Mouse (Mus musculus) liver (tissue): ENCODE results near the gene Itpripl1.
"Not testable (repeated sequence)": the region's sequence is repeated elsewhere in the genome, so short reads cannot be mapped to it uniquely, and the experiment has no call there.

ENCODE experiments used
- DNase-seq: peaks from one replicate; pipeline ENCODE4 v3.0.0-alpha.2; 2020; ENCODE audit warnings: mixed read lengths

The Itpripl1 gene

DNA sequence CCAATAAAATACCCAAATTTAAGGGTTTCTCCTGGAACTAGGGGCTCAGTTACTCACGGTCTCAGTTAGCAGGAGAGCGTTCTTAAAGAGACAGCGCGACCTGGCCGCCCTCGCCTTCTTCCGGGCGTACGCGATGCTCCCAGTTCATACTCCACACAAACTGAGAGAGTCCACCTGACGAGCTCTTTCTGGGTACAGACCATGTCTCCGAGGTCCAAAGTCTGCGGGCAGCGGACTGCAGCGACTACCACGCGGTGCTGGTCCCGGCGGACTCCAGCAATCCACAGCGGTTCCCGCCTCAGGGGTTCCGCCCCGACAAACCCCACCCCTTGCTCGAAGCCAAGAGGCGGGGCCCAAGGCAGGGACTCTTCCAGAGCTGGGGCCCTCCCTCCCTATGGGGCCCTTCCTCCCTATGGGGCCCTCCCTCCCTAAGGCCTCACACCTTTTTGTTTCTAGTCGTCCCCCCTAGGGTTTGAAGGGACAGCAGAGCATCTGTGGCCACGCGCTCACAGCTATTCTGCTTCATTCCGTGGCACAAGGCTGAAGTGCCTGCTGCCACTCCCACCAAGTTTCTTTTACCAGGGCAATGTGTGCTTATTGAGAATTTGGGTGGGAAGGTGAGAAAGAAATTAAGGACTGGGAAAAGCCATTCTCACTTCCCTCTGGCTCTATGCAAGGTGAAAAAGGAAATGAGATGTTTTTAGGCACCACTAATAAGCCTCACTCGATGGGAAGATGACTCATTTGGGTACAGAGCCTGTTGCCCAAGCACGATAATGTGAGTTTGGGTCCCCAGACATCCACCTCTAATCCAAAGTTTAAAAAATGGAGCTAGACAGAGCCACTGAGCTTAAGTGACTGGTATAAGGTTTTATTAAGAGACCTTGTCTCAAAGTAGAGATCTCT lies at the start of gene Itpripl1:
Gene Itpripl1 (minus strand): TSS at position 285 of the 906 bp plus-strand sequence.
- peak; percentile 96 for DNase-seq

DNA sequence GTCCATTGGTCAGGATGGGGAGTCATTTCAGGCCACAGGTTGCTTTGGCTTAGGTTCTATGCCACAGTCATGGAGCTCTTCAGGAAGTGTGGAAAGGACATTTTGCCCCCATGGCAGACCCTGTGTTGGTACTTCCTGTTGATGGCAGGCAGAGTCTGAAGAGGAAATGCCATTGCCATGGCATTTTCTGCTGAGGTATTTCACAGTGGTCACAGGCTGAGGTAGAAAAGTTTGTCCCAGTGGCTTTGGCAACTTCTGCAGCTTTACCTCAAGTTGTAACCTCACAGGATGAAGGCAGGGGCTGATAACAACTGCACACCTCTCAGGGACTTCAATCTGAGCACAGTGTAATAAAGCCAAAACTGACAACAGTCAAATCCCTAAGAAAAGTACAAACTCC lies 46.3 kb upstream of the Itpripl1 start:
- DNase-seq: no peak

DNA sequence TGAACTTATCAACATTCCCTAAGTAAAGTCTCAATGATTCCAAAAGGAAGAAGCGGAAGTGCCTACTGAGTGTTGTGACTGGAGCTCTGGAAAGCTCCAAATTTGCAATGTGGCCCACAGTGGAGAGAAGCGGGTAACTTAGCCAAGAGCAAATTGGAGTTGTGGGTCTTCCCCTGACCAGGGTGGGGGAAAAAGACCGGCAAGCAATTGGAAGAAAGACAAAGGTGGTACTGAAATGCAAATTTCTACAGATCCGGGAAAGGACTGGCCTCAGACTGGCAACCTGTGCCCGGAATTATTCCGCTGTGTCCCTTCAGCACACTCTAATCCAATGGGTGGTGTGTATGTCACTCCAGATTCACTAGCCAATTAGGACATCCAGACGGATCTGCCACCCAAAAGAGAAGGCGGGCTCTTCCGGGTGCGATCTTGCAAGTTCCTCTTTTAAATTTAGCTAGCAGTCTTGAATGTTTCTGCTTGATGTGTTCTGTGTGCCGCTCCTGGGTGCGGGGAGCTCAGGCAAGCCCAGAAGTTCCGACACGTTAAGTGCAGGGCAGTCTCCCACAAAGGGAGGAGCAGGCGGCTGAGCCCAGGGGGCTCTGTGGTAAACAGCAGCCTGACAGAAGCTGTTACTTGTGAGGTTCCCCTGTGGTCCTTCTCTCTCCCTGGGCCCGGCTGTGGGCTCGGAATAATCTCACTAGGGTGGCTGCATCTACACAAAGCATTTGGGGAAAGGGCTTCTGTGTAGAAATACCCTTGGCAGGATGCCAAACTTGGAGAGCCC lies 39.5 kb upstream of the Itpripl1 start:
- DNase-seq: peak; percentile 80

- DNase-seq: not testable (repeated sequence)
Observed at GRCm38 (mm10) chr2:127166261-127166660, 23.0 kb upstream of the Itpripl1 start.

- no peak for DNase-seq
Observed at GRCm38 (mm10) chr2:127165675-127166074, 22.4 kb upstream of the Itpripl1 start.

DNA sequence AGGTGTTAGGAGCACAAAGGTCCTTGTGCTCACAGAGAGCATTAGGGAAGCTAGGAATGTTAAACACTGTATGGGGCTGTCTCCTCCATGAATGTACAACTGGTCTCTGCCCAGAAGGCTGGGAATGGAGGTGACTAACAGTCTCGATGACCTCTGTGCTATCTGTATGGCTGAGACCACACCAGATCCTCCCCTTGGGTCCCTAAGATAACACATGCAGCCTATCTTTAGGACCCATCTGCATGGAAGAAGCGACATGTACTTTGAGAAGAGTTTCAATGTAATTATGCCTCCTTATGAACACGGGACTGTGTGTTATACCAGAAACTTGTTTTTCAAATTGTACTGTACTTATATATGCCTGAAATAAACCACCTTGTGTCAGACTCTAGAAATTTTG lies 2.5 kb upstream of the Itpripl1 start:
- DNase-seq: peak; percentile 32

DNA sequence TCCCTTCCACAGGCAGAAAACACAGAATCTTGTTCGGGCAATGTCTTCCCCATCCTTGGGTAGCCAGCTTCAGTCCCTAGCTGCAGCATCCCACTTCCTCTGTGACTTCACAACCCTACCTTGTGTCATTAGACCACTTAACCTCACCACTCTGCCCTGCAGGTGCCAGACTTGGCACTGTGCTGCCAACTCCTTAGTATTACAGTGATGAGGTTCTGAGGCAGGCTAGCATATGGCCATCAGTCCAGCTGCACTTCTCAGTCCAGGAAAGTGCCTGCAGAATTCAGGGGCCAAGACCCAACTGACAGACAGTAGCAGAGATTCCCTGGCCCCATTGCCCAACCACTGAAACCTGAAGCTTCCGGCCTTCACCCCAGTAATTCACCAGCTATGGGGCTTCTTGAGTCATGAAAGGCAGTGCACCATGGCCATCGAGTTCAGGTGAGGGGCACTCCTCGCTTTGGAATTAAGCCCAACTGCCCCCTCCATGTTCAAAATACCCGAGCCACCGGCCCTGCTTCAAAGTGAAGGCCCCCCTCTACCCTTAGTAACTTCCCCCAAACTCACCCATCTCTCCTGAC lies 575 bp downstream of the Itpripl1 start:
- no peak for DNase-seq

DNA sequence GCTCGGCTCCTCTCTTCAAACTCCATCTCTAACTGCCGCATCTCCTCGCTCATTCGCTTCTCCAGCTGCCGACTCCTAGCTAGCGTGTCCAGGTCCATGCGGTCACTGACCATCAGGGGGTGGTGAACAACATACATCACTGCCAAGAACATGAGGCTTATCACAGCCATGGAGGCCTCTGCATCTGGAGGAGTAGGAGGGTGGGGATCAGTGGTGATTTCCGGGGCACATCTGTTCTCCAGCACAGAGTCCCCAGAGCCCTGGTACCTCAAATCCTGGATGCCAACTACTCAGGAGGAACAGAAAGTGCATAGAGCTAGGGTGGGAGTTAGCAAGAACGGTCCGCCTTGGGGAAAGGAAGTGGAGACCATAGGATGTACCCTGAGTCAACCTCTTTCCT lies 1.2 kb downstream of the Itpripl1 start:
- peak; percentile 58 for DNase-seq

DNA sequence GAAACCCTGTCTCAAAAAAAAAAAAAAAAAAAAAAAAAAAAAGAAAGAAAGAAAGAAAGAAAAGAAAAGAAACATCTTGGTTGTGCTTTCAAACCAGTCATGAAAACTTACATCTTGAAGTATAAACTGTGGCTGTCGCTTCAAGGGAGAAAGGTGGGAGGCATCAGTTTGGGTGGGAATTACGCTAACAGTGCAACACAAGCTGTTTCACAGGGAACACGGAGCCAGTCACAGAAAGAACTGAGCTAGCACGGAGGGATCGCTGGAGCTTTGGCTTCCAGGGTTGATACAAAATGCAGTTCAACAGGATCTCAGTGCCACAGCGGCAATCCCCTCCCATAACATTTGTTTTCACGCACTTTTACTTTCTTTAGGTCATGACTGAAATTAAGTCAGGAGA lies 3.2 kb downstream of the Itpripl1 start:
- no peak for DNase-seq

DNA sequence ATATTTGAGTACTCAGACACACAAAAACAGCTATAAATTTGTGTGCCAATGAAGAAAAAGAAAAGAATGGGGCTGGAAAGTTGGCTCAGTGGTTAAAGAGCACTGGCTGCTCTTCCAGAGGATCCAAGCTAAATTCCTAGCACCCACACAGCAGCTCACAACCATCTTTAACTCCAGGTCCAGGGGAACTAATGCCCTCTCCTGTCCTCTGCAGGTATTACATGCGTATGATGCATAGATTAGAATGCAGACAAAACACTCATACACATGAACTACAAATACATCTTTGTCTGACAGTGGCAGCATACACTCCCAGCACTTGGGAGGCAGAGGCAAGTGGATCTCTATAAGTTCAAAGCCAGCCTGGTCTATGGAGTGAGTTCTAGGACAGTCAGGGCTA lies 3.6 kb downstream of the Itpripl1 start:
- DNase-seq: no peak

GRCm38 (mm10) chr2:127139094-127139493 lies 4.1 kb downstream of the Itpripl1 start:
- DNase-seq: no peak

DNA sequence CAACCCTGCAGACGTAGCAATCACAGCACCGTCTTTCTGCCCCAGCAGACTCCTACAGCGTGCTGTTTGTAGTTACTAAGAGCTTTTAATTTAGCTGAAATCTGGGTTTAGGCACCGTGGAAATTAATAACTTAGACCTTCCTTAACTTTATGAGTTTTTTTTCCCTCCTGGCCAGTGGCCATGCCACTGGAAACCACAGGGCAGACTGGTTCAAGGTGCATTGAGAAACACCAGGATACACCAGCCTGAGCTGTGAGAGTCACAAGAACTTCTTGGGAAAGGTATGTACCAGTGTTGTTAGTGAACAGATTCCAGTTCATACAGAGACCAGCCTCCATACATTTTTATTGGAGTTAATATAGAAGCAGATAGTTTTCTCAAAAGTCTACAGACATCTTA lies 4.8 kb downstream of the Itpripl1 start:
- no peak for DNase-seq

- no peak for DNase-seq
Observed at GRCm38 (mm10) chr2:127137838-127138420, 5.3 kb downstream of the Itpripl1 start.

GRCm38 (mm10) chr2:127136979-127137378 lies 6.3 kb downstream of the Itpripl1 start:
- peak; percentile 44 for DNase-seq

DNA sequence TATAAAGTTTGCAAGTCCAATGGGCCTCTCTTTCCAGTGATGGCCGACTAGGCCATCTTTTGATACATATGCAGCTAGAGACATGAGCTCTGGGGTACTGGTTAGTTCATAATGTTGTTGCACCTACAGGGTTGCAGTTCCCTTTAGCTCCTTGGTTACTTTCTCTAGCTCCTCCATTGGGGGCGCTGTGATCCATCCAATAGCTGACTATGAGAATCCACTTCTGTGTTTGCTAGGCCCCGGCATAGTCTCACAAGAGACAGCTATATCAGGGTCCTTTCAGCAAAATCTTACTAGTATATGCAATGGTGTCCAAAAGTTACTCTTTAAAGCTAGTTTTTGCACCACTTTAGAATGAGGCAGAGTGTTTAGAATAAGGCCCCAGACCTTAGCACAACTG lies 8.0 kb downstream of the Itpripl1 start:
- DNase-seq: not testable (repeated sequence)

DNA sequence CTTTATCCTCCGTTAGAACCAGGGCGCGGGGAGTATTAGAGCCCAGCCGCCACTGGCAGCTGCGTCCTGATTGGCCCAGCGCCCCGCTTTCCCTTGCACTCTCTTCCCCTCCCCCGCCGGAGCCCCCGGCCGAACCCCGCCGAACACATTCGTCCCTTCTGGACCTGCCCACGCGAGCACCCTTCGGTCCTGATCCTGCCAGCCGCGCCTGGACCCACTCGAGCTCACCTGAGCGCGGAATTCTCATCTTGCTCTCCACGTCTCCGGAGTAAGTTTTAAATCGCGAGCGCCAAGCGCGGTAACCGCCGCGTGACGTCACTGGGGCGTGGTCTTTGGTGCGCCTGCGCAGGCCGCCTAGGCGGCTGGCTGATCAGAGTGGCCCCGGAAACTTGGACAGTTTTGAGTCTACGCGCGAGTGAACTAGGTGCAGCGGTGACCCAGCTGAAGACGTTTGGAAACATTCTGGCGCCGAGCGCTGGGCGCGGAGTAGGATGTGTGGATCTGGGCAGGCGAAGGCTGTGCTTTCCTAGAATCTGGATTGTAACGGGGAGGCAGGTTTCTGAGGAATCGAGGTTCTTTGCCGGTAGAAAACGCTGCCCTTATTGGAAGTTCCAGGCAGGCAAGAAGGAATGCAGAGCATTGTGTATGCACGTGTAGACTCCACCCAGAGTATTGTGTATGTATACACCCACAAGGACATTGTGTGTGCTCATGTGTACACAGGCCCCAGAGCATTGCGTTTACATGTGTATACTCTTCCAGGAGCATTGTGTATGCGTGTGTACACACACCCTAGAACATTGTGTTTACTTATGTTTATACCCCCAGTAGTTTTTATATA lies 9.4 kb downstream of the Itpripl1 start, which contains the start of gene Ncaph:
Gene Ncaph (minus strand): TSS at position 334 of the 841 bp plus-strand sequence.
- DNase-seq: peak; percentile 95

DNA sequence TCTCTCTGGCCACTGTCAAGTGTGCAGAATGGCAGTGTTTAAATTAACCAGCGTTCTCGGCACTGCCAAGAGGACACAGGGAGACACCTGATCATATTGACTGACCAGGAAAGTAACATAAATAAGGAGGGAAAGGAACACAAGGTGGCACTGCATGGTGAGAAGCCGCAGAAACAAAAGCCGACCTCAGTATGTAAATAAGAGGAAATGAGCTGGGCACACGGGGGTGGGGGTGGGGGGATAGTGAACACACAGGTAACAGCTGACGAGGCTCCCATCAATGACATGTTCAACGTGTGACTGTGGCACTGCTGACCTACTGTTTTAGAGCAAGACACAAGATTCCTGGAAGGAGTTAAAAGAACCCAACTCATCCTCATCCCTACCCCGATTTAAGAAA lies 11.9 kb downstream of the Itpripl1 start:
- DNase-seq: no peak

- no peak for DNase-seq
Observed at GRCm38 (mm10) chr2:127128926-127129325, 14.3 kb downstream of the Itpripl1 start.

GRCm38 (mm10) chr2:127121591-127122235 lies 21.5 kb downstream of the Itpripl1 start:
- DNase-seq: no peak

DNA sequence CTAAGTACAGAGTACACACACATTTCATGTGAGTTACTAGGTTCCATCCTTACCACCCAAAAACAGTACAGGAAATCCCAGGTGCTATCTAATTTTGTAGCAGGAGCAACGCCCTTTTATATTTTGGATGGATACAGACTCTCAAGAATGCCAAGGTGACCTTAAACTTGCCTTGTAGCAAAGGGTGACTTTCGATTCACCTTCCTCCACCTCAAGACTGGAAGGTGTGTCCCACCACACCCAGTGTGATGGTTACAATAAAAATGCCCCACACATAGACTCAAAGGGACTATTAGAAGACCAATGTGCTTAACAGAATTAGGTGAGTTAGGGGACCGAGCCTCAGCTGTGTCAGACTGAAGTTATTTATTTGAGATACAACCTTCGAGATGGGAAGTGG lies 34.3 kb downstream of the Itpripl1 start:
- no peak for DNase-seq

DNA sequence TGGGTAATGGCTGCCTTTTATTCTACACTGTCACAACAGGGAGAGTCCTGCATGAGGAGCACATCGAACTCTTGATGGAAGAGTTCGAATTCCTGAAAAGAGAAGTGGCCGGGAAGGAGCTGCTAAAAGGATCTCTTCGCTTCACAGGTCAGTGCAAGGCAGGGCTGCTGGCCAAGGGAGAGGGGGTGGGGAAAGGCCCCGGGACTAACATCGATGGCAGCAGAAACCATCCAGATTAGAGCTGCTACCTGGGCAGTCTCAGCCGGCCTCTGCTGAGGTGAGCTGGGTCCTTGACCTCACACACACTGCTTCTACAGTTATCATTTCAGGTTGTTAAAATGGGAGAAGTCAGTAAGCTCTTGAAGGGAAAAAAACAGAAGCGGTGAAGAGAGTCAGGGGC lies 51.2 kb downstream of the Itpripl1 start:
- DNase-seq: no peak
